Mouse (Mus musculus) frontal cortex, adult (tissue): ENCODE results near the gene Arhgap30.

Experiments used
- ATAC-seq: cut with Nextera tagmentation; 2 replicates; pipeline ENCODE4 v1.9.2; 2017; ENCODE audit warnings: mild to moderate bottlenecking, moderate library complexity, mixed read lengths; ENCODE audit not compliant: low TSS enrichment

Gene Arhgap30

GRCm38 (mm10) chr1:171435288-171435814, 46.6 kb downstream of the Arhgap30 start:
- ATAC-seq, result no peak

GRCm38 (mm10) chr1:171435974-171436373, 47.2 kb downstream of the Arhgap30 start:
- no peak for ATAC-seq

- ATAC-seq, result peak; percentile 38; the same call in 1 of the 2 replicates
Observed at GRCm38 (mm10) chr1:171437264-171438013, 48.7 kb downstream of the Arhgap30 start, which contains the start of gene F11r. Gene F11r, plus strand, starts transcription at chr1:171437535.

GRCm38 (mm10) chr1:171438014-171438670, 49.4 kb downstream of the Arhgap30 start:
- no peak for ATAC-seq

GRCm38 (mm10) chr1:171439072-171439471, 50.3 kb downstream of the Arhgap30 start:
- ATAC-seq, result no peak

GRCm38 (mm10) chr1:171440025-171440725, 51.4 kb downstream of the Arhgap30 start:
- no peak for ATAC-seq

GRCm38 (mm10) chr1:171441466-171442412, 53.0 kb downstream of the Arhgap30 start:
- ATAC-seq, result no peak

- ATAC-seq, result no peak
Observed at GRCm38 (mm10) chr1:171442413-171442760, 53.6 kb downstream of the Arhgap30 start.

GRCm38 (mm10) chr1:171445050-171445449, 56.3 kb downstream of the Arhgap30 start:
- no peak for ATAC-seq

GRCm38 (mm10) chr1:171446854-171447253, 58.1 kb downstream of the Arhgap30 start:
- no peak for ATAC-seq

- no peak for ATAC-seq
Observed at GRCm38 (mm10) chr1:171447692-171448091, 58.9 kb downstream of the Arhgap30 start.

- ATAC-seq, result no peak
Observed at GRCm38 (mm10) chr1:171450062-171450461, 61.3 kb downstream of the Arhgap30 start.

- no peak for ATAC-seq
Observed at GRCm38 (mm10) chr1:171451001-171451400, 62.2 kb downstream of the Arhgap30 start.

GRCm38 (mm10) chr1:171452522-171452921, 63.8 kb downstream of the Arhgap30 start:
- ATAC-seq, result no peak

GRCm38 (mm10) chr1:171452923-171453322, 64.2 kb downstream of the Arhgap30 start:
- ATAC-seq, result no peak

GRCm38 (mm10) chr1:171454926-171455325, 66.2 kb downstream of the Arhgap30 start:
- no peak for ATAC-seq

GRCm38 (mm10) chr1:171457568-171457967, 68.8 kb downstream of the Arhgap30 start:
- no peak for ATAC-seq

GRCm38 (mm10) chr1:171459791-171460190, 71.0 kb downstream of the Arhgap30 start:
- no peak for ATAC-seq
